10 mouse cellular contexts compared by ENCODE assay signal in the genomic region with DNA sequence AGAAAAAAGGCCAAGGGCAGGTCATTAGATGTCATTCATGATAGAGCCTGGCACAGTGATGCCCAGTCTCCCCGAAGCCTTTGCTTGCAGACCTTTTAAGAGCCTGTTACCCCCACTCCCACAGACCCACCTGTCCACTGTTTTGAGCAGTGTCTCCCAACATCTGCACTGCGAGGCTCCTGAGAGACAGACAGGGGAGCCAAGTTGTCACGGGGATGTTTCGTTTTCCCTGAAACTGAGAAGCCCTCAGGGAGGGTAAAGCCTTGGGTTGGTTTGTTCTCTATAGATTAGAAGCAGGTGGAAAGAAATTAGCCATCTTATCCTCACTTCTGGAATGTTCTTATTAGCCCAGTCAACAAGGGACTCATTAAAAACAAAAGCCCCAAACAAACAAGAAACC. TPM values are rescaled to one million over a fixed set of nuclear protein-coding genes. Genes with fewer than 3 reads are reported as not detected.
A peak's percentile ranks its signal among the peaks of the same experiment; 100 is the strongest.
DNase-seq lines count a peak whose midpoint lies in the region; ATAC-seq and TF ChIP-seq lines count a peak whose summit lies in the region.
"Had no signal": no experiment of that assay in that cellular context is flagged by ENCODE, and none has a peak within 500 bp of the region (broad histone marks: within the 10 kb centered on the region; RNA-seq: fewer than 3 reads in every experiment).

No protein-coding gene starts in this region.

- no peak for TF ChIP-seq POLR2A in lung, adult 2 months (IDR thresholded peaks at IDR 0.05; ENCODE audit: borderline replicate concordance, extremely low read depth, low read depth, low read length)

- H3K4me3 ChIP-seq in forebrain, embryonic 14.5 days (ENCODE audit: low read depth, low read length), result no peak overlapping the region
- no peak overlapping the region for H3K4me3 ChIP-seq in forebrain, embryonic 15.5 days
- peak overlapping the region; percentile 28 for H3K4me3 ChIP-seq in lung, adult 2 months (replicated peaks; ENCODE audit: extremely low read depth, low read depth, low read length)
- no peak overlapping the region for H3K4me3 ChIP-seq in embryonic facial prominence, embryonic 13.5 days
- H3K4me3 ChIP-seq in liver, embryonic 13.5 days (replicated peaks), result no peak overlapping the region

- TF ChIP-seq CTCF in lung, adult 2 months (IDR thresholded peaks at IDR 0.05; ENCODE audit: insufficient read depth, low read length), result no peak

- H3K9me3 ChIP-seq in forebrain, embryonic 14.5 days (replicated peaks; ENCODE audit: control insufficient read depth, low read length), result no peaks in the 10 kb centered on the region
- no peaks in the 10 kb centered on the region for H3K9me3 ChIP-seq in forebrain, embryonic 15.5 days
- H3K9me3 ChIP-seq in embryonic facial prominence, embryonic 13.5 days, result no peaks in the 10 kb centered on the region
- H3K9me3 ChIP-seq in liver, embryonic 13.5 days (replicated peaks), result no peaks in the 10 kb centered on the region

- DNase-seq in forebrain, embryonic 14.5 days (ENCODE audit: low spot score), result no peak
- DNase-seq in lung, adult 2 months, result no peak
- no peak for DNase-seq in lung, postnatal 36 days
- DNase-seq in liver, embryonic 13.5 days, result no peak
- no peak for DNase-seq in layer of hippocampus, adult 9-11 months
- DNase-seq: cerebellum, adult 11 months had no signal

- H3K36me3 ChIP-seq in forebrain, embryonic 14.5 days (ENCODE audit: control insufficient read depth, insufficient read depth, low read length), result no peaks in the 10 kb centered on the region
- no peaks in the 10 kb centered on the region for H3K36me3 ChIP-seq in forebrain, embryonic 15.5 days
- H3K36me3 ChIP-seq in embryonic facial prominence, embryonic 13.5 days, result no peaks in the 10 kb centered on the region
- H3K36me3 ChIP-seq in liver, embryonic 13.5 days, result no peaks in the 10 kb centered on the region

- H3K27ac ChIP-seq in forebrain, embryonic 14.5 days (ENCODE audit: low read depth, low read length), result peak overlapping the region; percentile 73; the same call in 1 of the 2 replicates
- no peak overlapping the region for H3K27ac ChIP-seq in forebrain, embryonic 15.5 days (replicated peaks)
- H3K27ac ChIP-seq in embryonic facial prominence, embryonic 13.5 days, result no peak overlapping the region; the same call in 1 of the 2 replicates
- no peak overlapping the region; the same call in 1 of the 2 replicates for H3K27ac ChIP-seq in liver, embryonic 13.5 days

- ATAC-seq in forebrain, embryonic 14.5 days, result no peak
- no peak for ATAC-seq in forebrain, embryonic 15.5 days (replicated peaks)
- ATAC-seq in embryonic facial prominence, embryonic 13.5 days (ENCODE audit: insufficient number of reproducible peaks, insufficient read depth, low FRiP score, low TSS enrichment, low read depth), result no peak
- no peak for ATAC-seq in liver, embryonic 13.5 days (ENCODE audit: low read depth)
- no peak for ATAC-seq in frontal cortex, adult (ENCODE audit: low TSS enrichment)

- peaks cover 27% of the 10 kb centered on the region for H3K4me1 ChIP-seq in forebrain, embryonic 14.5 days (ENCODE audit: control insufficient read depth, insufficient read depth, low read length)
- peaks cover 31% of the 10 kb centered on the region for H3K4me1 ChIP-seq in forebrain, embryonic 15.5 days
- peaks cover 9% of the 10 kb centered on the region for H3K4me1 ChIP-seq in lung, adult 2 months (ENCODE audit: control insufficient read depth, insufficient read depth, low read length)
- peaks cover 37% of the 10 kb centered on the region for H3K4me1 ChIP-seq in embryonic facial prominence, embryonic 13.5 days
- peaks cover 30% of the 10 kb centered on the region for H3K4me1 ChIP-seq in liver, embryonic 13.5 days (replicated peaks)

- H3K27me3 ChIP-seq in forebrain, embryonic 14.5 days (replicated peaks; ENCODE audit: control insufficient read depth, insufficient read depth, low read length), result no peaks in the 10 kb centered on the region
- H3K27me3 ChIP-seq in forebrain, embryonic 15.5 days, result 0 out of 2 replicates have a peak, but pooled peaks cover 3% of the 10 kb centered on the region
- H3K27me3 ChIP-seq in embryonic facial prominence, embryonic 13.5 days, result peaks cover 10% of the 10 kb centered on the region
- 0 out of 2 replicates have a peak, but pooled peaks cover 6% of the 10 kb centered on the region for H3K27me3 ChIP-seq in liver, embryonic 13.5 days

- no peak overlapping the region for H3K9ac ChIP-seq in forebrain, embryonic 14.5 days (ENCODE audit: low read length)
- H3K9ac ChIP-seq in forebrain, embryonic 15.5 days (replicated peaks), result no peak overlapping the region
- H3K9ac ChIP-seq in embryonic facial prominence, embryonic 13.5 days, result no peak overlapping the region
- H3K9ac ChIP-seq in liver, embryonic 13.5 days, result no peak overlapping the region

- 39% methylated on average over 4 of the region's 4 CpGs for WGBS in forebrain, embryonic 14.5 days
- WGBS in forebrain, embryonic 15.5 days, result 36% methylated on average over 4 of the region's 4 CpGs
- 32% methylated on average over 4 of the region's 4 CpGs for WGBS in lung, adult 2 months
- 13% methylated on average over 4 of the region's 4 CpGs for WGBS in embryonic facial prominence, embryonic 13.5 days
- 10% methylated on average over 4 of the region's 4 CpGs for WGBS in liver, embryonic 13.5 days (ENCODE audit: insufficient replicate concordance)

- no peak overlapping the region for H3K4me2 ChIP-seq in forebrain, embryonic 14.5 days (ENCODE audit: low read length)
- no peak overlapping the region for H3K4me2 ChIP-seq in forebrain, embryonic 15.5 days (replicated peaks)
- H3K4me2 ChIP-seq in embryonic facial prominence, embryonic 13.5 days, result peak overlapping the region; percentile 48
- peak overlapping the region; percentile 54 for H3K4me2 ChIP-seq in liver, embryonic 13.5 days

RNA-seq across cellular contexts. Expression of a gene that starts 30.6 kb away (rescaled TPM):
- polyA plus RNA-seq in forebrain, embryonic 14.5 days (2014; fragmentation: Nextera tagmentation; extraction: Ambion mirVana), result 75.5 and 80.8 TPM in 2 replicates
- polyA plus RNA-seq in forebrain, embryonic 15.5 days (2015; fragmentation: Nextera tagmentation; extraction: Ambion mirVana), result 67.0 and 68.1 TPM in 2 replicates
- polyA plus RNA-seq in lung, adult 2 months (2012; rRNA removed), result 23.3 and 39.0 TPM in 2 replicates
- 64.1 and 69.4 TPM in 2 replicates for polyA plus RNA-seq in embryonic facial prominence, embryonic 13.5 days (2015; fragmentation: Nextera tagmentation; extraction: Ambion mirVana)
- polyA plus RNA-seq in liver, embryonic 13.5 days (2015; fragmentation: Nextera tagmentation; extraction: Ambion mirVana), result 44.0 and 45.8 TPM in 2 replicates

RNA-seq across cellular contexts. Expression of a gene that starts 59.1 kb away (rescaled TPM):
- 0.24 TPM in 1 of 2 replicates, not detected in the other for polyA plus RNA-seq in forebrain, embryonic 14.5 days (2014; fragmentation: Nextera tagmentation; extraction: Ambion mirVana)
- polyA plus RNA-seq in forebrain, embryonic 15.5 days (2015; fragmentation: Nextera tagmentation; extraction: Ambion mirVana), result 0.23 TPM in 1 of 2 replicates, not detected in the other
- not detected in 2 replicates for polyA plus RNA-seq in lung, adult 2 months (2012; rRNA removed)
- polyA plus RNA-seq in embryonic facial prominence, embryonic 13.5 days (2015; fragmentation: Nextera tagmentation; extraction: Ambion mirVana), result 0.22 and 0.39 TPM in 2 replicates
- not detected in 2 replicates for polyA plus RNA-seq in liver, embryonic 13.5 days (2015; fragmentation: Nextera tagmentation; extraction: Ambion mirVana)
- polyA plus RNA-seq: intestine, embryonic 14.5 days had no signal

Comparison
In these comparisons a context has a peak if more than half of its experiments do, and no peak if none do; other contexts are left out.
1. H3K4me2 ChIP-seq: peak in embryonic facial prominence, embryonic 13.5 days (single experiment) and liver, embryonic 13.5 days (single experiment); none in forebrain, embryonic 14.5 days (single experiment) and forebrain, embryonic 15.5 days (single experiment).